Mouse (Mus musculus) hindbrain, embryonic 15.5 days (tissue): ENCODE measurements around the gene Irgm2. TPM values are rescaled to one million over a fixed set of nuclear protein-coding genes. Genes with fewer than 3 reads are reported as not detected.
"Not testable (repeated sequence)": the region's sequence is repeated elsewhere in the genome, so short reads cannot be mapped to it uniquely, and the experiment has no call there.

Source experiments
- ATAC-seq: fragments of 200-750 bp; cut with Nextera tagmentation; 2 replicates; pipeline ENCODE4 v1.8.0; 2017; ENCODE audit warnings: low read depth, moderate number of reproducible peaks, moderate TSS enrichment; ENCODE audit not compliant: low FRiP score
- H3K27ac ChIP-seq: fragments of 300-500 bp; sonication (generic); replicated peaks from 2 replicates; pipeline ENCODE4 v1.5.1; 2015; ENCODE audit warnings: mild to moderate bottlenecking, inconsistent platforms
- H3K27me3 ChIP-seq: fragments of 300-500 bp; sonication (generic); 2 replicates; pipeline ENCODE4 v1.6.1; 2015; ENCODE audit warnings: control low read depth, inconsistent platforms
- H3K36me3 ChIP-seq: fragments of 300-500 bp; sonication (generic); 2 replicates; pipeline ENCODE4 v1.6.1; 2015; ENCODE audit warnings: control low read depth, inconsistent platforms
- H3K4me1 ChIP-seq: fragments of 300-500 bp; sonication (generic); replicated peaks from 2 replicates; pipeline ENCODE4 v1.6.1; 2015; ENCODE audit warnings: control low read depth, inconsistent platforms
- H3K4me2 ChIP-seq: fragments of 300-500 bp; sonication (generic); 2 replicates; pipeline ENCODE4 v1.6.1; 2015; ENCODE audit warnings: moderate library complexity, mild to moderate bottlenecking, inconsistent platforms
- H3K4me3 ChIP-seq: fragments of 300-500 bp; sonication (generic); 2 replicates; pipeline ENCODE4 v1.5.1; 2015; ENCODE audit warnings: mild to moderate bottlenecking, inconsistent platforms
- H3K9ac ChIP-seq: fragments of 300-500 bp; sonication (generic); 2 replicates; pipeline ENCODE4 v1.6.1; 2015; ENCODE audit warnings: inconsistent platforms
- H3K9me3 ChIP-seq: fragments of 300-500 bp; sonication (generic); 2 replicates; pipeline ENCODE4 v1.6.1; 2016; ENCODE audit warnings: control low read depth, inconsistent platforms
- WGBS: fragments of 180-500 bp; shearing (Covaris S2); methylation state at CpG from one replicate; pipeline ENCODE4 v1.1.7; 2015; 5-methylcytosine and 5-hydroxymethylcytosine counted together
- polyA plus RNA-seq: library from polyadenylated mRNA; unstranded; fragments of >200 nt; fragmentation: Nextera tagmentation; extraction: Ambion mirVana; gene quantifications from 2 replicates; pipeline ENCODE4 v1.2.1, GENCODE M21; 2015

Gene Irgm2
- 1.3 and 1.8 TPM in 2 replicates for polyA plus RNA-seq

GRCm38 (mm10) chr11:58199229-58200037, at the start of gene Irgm2, which contains the start of gene Igtp:
TSS of gene Irgm2 (plus strand) at chr11:58199618.
TSS of gene Igtp (plus strand) at chr11:58199556.
- ATAC-seq = not testable (repeated sequence)
- Histone ChIP-seq H3K4me3 (peak within 1 kb of the TSS; percentile 43), H3K4me2 (peak within 1 kb of the TSS; percentile 64)

DNA sequence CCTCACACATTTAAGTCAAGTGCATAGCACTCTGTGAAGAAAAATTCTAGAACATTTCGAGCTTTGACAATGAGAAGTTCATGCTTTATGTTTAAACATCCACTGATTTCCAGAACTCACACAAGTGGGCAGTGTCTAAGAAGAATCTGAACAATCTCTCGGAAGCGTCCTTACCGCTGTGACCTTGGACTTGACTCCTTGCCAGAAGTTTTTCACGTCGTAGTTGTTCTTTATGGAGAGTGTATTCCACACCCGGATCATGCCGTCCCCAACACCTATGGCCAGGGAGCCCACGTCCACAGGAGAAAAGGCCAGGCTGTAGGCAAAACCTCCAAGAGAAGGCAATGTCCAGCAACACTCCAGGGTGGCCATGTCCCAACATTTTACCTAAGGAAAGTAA, 44.0 kb upstream of the Irgm2 start:
- Histone ChIP-seq H3K27ac (no peak overlapping the region), H3K36me3 (peaks cover 68% of the 10 kb centered on the region)
- 92% methylated on average over 9 of the region's 9 CpGs for WGBS

More at GRCm38 (mm10) chr11:58199229-58200037, at the start of gene Irgm2, which contains the start of gene Igtp:
- not testable (repeated sequence) for H3K4me1 ChIP-seq, H3K9me3 ChIP-seq, H3K27me3 ChIP-seq, H3K27ac ChIP-seq, H3K36me3 ChIP-seq
- WGBS = 14% methylated on average over 14 of the region's 15 CpGs
- peak within 1 kb of the TSS; percentile 36 for H3K9ac ChIP-seq

DNA sequence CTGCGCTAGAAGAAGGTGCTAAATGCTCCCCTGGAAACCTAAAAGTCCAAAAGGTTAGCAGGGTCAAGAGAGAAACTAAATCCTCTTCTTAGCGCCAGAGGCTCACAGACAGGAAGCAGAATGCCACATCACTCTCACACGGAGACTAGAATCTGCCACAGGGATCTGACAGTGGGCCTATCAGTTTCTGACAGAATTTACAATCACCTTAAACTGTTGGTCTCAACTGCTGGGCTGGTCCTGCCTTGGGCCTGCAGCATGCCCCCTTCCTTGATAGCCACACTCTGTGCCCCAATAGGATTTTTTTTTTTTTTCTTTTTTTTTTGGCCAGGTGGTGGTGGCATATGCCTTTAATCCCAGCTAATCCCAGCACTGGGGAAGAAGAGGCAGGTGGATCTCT, 42.5 kb upstream of the Irgm2 start:
- Histone ChIP-seq H3K36me3 (peaks cover 69% of the 10 kb centered on the region), H3K4me1 (no peaks in the 10 kb centered on the region), H3K4me3 (no peak overlapping the region), H3K9ac (no peak overlapping the region), H3K4me2 (no peak overlapping the region), H3K27me3 (no peaks in the 10 kb centered on the region), H3K9me3 (no peaks in the 10 kb centered on the region), H3K27ac (no peak overlapping the region)
- WGBS = 95% methylated on average over 3 of the region's 3 CpGs
- no peak for ATAC-seq

More for the DNA sequence above, 44.0 kb upstream of the Irgm2 start:
- no peaks in the 10 kb centered on the region for H3K9me3 ChIP-seq
- H3K4me3 ChIP-seq = no peak overlapping the region
- no peak overlapping the region for H3K4me2 ChIP-seq
- ATAC-seq = no peak
- no peak overlapping the region for H3K9ac ChIP-seq
- H3K4me1 ChIP-seq = no peaks in the 10 kb centered on the region
- H3K27me3 ChIP-seq = no peaks in the 10 kb centered on the region

- Histone ChIP-seq H3K27ac (no peak overlapping the region), H3K4me3 (no peak overlapping the region), H3K4me2 (no peak overlapping the region), H3K9me3 (no peaks in the 10 kb centered on the region), H3K4me1 (peaks cover 11% of the 10 kb centered on the region), H3K36me3 (peaks cover 51% of the 10 kb centered on the region), H3K9ac (no peak overlapping the region), H3K27me3 (no peaks in the 10 kb centered on the region)
- ATAC-seq = no peak
- WGBS = 95% methylated on average over 2 of the region's 2 CpGs
Observed at GRCm38 (mm10) chr11:58165072-58165471, 34.3 kb upstream of the Irgm2 start.

DNA sequence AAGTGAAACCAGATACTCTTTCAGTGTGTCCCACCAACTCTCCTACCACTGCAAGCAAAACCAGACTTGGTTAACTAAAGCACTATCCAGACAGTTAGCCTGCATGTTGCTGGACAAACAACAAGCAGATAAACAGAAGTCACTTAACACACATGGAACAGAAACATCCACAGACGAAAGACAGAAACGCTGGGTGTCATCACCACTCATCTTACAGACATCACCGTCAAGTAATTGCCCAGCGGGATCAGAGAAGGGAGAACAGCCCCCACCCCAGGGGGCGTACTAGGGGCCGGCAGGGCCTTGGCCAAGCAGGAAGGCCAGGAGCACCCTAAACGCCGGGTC, 31.6 kb upstream of the Irgm2 start:
- peaks cover 24% of the 10 kb centered on the region for H3K4me1 ChIP-seq
- H3K36me3 ChIP-seq = peaks cover 33% of the 10 kb centered on the region
- ATAC-seq = 0 out of 2 replicates have a peak, but pooled peaks have one; percentile 2
- peak overlapping the region; percentile 70 for H3K4me2 ChIP-seq
- H3K9me3 ChIP-seq = no peaks in the 10 kb centered on the region
- H3K9ac ChIP-seq = peak overlapping the region; percentile 74
- no peaks in the 10 kb centered on the region for H3K27me3 ChIP-seq
- H3K27ac ChIP-seq = peak overlapping the region; percentile 56
- H3K4me3 ChIP-seq = peak overlapping the region; percentile 88
- under 1% methylated on average over 8 of the region's 8 CpGs for WGBS

GRCm38 (mm10) chr11:58168167-58168915, 31.1 kb upstream of the Irgm2 start, which contains the start of gene Gemin5:
TSS of gene Gemin5 (minus strand) at chr11:58168539.
- peak within 1 kb of the TSS; percentile 74 for H3K9ac ChIP-seq
- peak within 1 kb of the TSS; percentile 56 for H3K27ac ChIP-seq
- peak within 1 kb of the TSS; percentile 70 for H3K4me2 ChIP-seq
- H3K9me3 ChIP-seq = no peaks in the 10 kb centered on the region
- H3K36me3 ChIP-seq = peaks cover 33% of the 10 kb centered on the region
- peak within 1 kb of the TSS; percentile 88 for H3K4me3 ChIP-seq
- H3K27me3 ChIP-seq = no peaks in the 10 kb centered on the region
- peaks cover 28% of the 10 kb centered on the region for H3K4me1 ChIP-seq
- WGBS = 2% methylated on average over 69 of the region's 71 CpGs
- ATAC-seq = peak; percentile 91

- WGBS = 92% methylated on average over 4 of the region's 4 CpGs
- no peaks in the 10 kb centered on the region for H3K27me3 ChIP-seq
- peaks cover 28% of the 10 kb centered on the region for H3K4me1 ChIP-seq
- no peak overlapping the region for H3K4me2 ChIP-seq
- ATAC-seq = no peak
- peaks cover 32% of the 10 kb centered on the region for H3K36me3 ChIP-seq
- H3K27ac ChIP-seq = no peak overlapping the region
- H3K4me3 ChIP-seq = no peak overlapping the region
- no peaks in the 10 kb centered on the region for H3K9me3 ChIP-seq
- H3K9ac ChIP-seq = no peak overlapping the region
Observed at GRCm38 (mm10) chr11:58169666-58170065, 29.8 kb upstream of the Irgm2 start.

DNA sequence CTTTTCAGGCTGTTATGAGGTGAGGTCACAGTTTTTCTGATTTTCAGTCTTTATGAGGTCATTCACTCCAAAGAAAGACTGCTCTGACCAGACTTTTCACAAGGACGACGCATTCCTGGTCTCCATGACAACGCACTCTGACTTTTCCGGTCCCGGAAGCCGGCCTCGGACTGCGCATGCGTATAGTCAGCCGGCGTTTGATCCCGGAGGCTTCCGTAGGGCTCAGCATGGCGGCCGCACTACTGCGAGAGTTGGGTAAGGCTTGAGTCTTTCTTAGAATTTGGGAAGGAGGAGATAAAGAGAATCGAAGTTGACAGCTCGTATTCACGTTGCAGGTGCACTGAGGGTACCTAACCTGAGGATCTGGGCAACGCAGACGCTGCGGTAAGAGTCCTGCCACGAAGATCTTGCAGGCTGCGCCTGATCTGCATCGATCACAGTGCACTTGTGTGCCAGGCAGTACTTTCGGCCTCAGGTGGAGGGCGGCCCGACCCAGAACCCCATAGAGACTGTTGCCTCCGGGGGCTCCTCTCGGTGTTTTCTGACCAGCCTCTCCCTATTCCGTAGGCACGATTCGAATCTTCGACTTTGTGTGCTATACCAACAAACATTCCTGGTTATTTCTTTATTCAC, 27.8 kb upstream of the Irgm2 start, which contains the start of gene Mrpl22:
Mrpl22 (plus strand) TSS at position 203 of the 633 bp plus-strand sequence.
- ATAC-seq = peak; percentile 79
- no peaks in the 10 kb centered on the region for H3K27me3 ChIP-seq
- peaks cover 28% of the 10 kb centered on the region for H3K4me1 ChIP-seq
- under 1% methylated on average over 33 of the region's 34 CpGs for WGBS
- H3K27ac ChIP-seq = peak within 1 kb of the TSS; percentile 64
- H3K4me3 ChIP-seq = peak within 1 kb of the TSS; percentile 65
- H3K4me2 ChIP-seq = peak within 1 kb of the TSS; percentile 88
- H3K9me3 ChIP-seq = no peaks in the 10 kb centered on the region
- peaks cover 34% of the 10 kb centered on the region for H3K36me3 ChIP-seq
- H3K9ac ChIP-seq = peak within 1 kb of the TSS; percentile 58

DNA sequence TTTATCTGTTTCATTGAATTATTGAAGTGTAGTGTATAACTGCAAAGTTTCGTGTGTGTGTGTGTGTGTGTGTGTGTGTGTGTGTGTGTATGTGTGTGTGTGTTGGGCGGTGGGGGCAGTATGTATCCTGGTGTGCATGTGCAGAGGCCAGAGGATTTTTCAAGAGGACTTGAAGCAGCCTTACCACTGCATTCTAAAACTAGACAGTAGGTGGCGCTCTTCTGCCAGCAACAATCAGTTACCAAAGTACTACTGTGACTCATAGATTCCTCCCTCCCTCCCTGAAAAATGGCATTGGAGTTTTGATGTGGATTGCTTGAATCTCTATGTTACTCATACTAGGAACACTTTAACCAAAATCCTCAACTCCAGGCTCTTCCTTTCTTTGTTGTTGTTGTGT, 19.9 kb upstream of the Irgm2 start:
- no peak overlapping the region for H3K9ac ChIP-seq
- no peaks in the 10 kb centered on the region for H3K4me1 ChIP-seq
- H3K27me3 ChIP-seq = no peaks in the 10 kb centered on the region
- H3K27ac ChIP-seq = no peak overlapping the region
- H3K4me2 ChIP-seq = no peak overlapping the region
- WGBS = 20% methylated on average over 3 of the region's 3 CpGs
- ATAC-seq = peak; percentile 68; the same call in 1 of the 2 replicates
- peaks cover 42% of the 10 kb centered on the region for H3K36me3 ChIP-seq
- H3K9me3 ChIP-seq = no peaks in the 10 kb centered on the region
- no peak overlapping the region for H3K4me3 ChIP-seq

DNA sequence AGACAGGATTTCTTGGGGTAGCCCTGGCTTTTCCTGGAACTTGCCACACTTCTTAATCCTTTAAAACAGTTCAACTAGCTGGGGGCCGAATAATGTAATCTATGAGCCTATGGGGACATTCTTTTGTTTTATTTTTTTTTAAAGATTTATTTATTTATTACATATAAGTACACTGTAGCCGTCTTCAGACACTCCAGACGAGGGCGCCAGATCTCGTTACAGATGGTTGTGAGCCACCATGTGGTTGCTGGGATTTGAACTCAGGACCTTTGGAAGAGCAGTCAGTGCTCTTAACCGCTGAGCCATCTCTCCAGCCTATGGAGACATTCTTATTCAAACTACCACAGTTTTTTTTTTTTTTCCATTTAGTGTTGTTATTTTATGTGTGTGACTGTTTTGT, 19.4 kb upstream of the Irgm2 start:
- H3K9ac ChIP-seq, H3K27ac ChIP-seq, H3K9me3 ChIP-seq, ATAC-seq, H3K4me1 ChIP-seq, H3K4me2 ChIP-seq, H3K27me3 ChIP-seq, H3K4me3 ChIP-seq: not testable (repeated sequence)
- 94% methylated on average over 6 of the region's 6 CpGs for WGBS
- peaks cover 39% of the 10 kb centered on the region for H3K36me3 ChIP-seq

- H3K9ac ChIP-seq = no peak overlapping the region
- H3K27me3 ChIP-seq = no peaks in the 10 kb centered on the region
- no peak for ATAC-seq
- no peak overlapping the region for H3K4me2 ChIP-seq
- H3K9me3 ChIP-seq = no peaks in the 10 kb centered on the region
- whole genome bisulfite sequencing = 93% methylated on average over 7 of the region's 7 CpGs
- H3K4me3 ChIP-seq = no peak overlapping the region
- H3K27ac ChIP-seq = no peak overlapping the region
- no peaks in the 10 kb centered on the region for H3K4me1 ChIP-seq
- H3K36me3 ChIP-seq = peaks cover 31% of the 10 kb centered on the region
Observed at GRCm38 (mm10) chr11:58180756-58181155, 18.7 kb upstream of the Irgm2 start.
